Mouse (Mus musculus) kidney, postnatal 10 days (tissue): ENCODE data around the gene Tbxa2r.

Experiments used
- DNase-seq: peaks from one replicate; pipeline ENCODE4 v3.0.0; 2021; ENCODE audit warnings: mixed read lengths

Gene Tbxa2r

DNA sequence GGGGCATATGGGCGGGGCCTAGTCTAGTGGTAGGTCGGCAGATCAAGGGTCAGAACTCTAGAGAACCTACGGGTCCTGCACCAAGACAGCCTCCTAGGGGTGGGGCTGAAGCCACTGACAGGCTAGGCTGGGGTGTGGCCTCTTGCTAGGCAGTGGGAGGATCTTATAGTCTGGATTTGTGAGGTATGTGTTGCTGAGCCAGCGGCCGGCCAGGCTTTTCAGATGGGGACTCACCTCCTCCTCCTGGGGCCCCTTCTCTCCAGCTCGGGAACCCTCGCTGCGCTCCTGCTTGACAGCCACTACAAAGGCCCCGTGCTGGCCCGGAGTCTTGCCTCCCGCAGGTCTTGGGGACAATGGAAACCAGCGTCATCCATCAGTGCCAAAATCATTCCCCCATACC lies 20.6 kb downstream of the Tbxa2r start:
- peak; percentile 73 for DNase-seq

DNA sequence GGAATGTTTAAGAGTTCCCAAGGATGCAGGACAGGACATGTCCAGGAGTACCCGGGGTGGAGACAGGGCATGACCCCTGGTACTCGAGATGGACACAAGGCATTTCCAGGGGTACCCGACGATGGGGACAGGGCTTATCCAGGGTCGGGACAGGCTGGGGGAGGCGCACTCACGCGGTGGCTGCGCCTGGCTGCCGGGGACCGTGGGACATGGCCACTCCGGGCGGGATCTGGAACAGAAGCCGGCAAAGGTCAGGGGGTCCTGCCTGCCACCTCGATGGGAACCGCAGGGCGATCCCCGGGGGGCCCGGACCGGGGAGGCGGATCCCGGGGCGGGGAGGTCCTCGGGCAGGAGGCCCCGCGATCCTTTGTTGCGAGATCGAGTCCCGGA lies 21.4 kb downstream of the Tbxa2r start:
- DNase-seq = no peak

DNA sequence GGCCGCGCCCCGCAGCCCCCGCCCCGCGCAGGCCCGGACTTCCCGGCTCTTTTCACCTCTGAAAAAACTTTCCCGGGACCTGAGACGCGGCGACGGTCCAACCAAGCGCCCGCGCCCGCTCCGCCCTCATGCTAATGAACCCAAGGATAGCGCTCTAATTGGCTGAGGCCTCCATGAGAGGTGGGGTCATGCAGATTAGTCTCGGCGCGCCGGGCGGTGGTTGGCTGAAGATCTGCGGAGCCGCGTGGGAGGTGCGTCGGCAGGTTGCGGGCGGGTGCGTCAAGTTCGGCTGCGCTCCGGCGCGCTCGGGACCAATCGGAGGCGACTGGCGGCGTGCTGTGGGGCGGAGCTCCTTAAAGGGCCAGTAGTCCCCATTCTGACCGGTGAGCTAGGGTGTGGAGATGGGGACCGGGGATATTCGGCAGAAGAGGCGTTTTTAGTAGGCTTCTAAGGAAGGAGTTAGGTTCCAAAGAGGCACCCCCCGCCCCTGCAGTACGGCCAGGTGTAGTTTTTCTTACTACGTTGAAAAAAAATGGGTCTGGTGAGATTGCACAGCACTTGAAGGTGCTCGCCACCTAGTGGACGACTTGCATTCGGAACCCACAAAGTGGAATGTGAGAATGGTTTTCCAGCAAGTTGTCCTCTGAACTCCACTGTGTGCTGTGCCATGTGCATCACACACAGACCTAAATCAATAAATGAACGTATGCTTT lies 22.0 kb downstream of the Tbxa2r start, which contains the start of gene Hmg20b:
Hmg20b (minus strand) TSS at position 130 of the 713 bp plus-strand sequence.
- DNase-seq = peak; percentile 100

DNA sequence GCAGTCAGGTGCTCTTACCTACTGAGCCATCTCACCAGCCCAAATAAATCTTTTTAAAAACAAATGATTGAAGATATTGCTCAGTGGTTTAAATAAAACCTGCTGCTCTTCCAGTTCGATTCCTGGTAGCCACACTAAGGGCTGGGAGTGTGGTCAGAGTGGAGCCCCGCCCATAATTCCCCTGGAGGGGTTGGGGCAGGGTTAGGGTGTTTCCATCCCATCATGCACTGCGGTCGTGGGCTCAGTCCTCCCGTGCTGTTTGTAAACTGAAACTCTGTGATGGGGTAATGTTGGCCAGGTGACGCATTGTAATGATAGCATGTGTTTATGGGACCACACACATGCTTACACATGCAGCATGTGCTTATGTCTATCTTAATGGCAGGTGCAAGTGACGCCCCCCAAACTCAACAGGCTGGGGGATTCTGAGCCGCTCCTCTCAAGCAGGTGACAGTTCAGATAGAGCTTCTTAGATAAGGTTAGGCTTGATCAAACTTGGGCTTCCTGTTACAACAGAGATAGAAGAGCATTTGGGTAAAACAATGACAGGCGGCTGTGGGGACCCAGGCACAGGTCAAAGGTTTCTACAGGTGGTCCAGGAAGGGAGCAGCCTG lies 23.3 kb downstream of the Tbxa2r start:
- no peak for DNase-seq

DNA sequence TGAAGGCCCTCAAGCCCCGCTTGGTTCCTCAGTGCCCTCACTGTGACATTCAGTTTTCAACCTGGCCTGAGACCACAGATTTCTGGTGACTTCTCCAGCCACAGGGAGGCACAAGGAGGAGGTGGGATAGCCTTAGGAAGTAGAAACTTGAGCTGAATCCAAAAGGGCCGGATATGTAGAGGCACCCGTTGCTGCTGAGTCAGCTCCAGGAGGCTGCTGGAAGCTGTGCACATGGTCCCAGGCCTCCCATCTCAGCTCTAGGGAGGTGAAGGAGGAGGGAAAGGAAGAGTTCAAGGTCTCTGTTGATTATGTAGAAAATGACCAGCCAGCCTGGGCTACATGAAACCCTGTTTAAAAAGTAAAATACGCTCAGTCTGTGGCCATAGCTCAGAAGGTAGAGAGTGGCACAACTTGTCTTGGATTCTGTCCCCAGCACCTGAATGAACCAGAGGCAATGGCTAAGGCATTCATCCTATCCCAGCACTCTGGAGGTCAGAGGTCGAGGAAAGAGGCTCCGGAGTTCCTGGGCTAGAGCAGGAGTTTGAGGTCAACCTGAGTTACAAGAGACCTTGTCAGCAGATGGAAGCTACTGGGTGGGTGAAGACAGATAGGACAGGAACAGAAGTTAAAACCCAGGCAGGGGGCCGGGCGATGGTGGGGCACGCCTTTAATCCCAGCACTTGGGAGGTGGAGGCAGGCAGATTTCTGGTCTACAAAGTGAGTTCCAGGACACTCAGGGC lies 26.4 kb downstream of the Tbxa2r start:
- DNase-seq = no peak

DNA sequence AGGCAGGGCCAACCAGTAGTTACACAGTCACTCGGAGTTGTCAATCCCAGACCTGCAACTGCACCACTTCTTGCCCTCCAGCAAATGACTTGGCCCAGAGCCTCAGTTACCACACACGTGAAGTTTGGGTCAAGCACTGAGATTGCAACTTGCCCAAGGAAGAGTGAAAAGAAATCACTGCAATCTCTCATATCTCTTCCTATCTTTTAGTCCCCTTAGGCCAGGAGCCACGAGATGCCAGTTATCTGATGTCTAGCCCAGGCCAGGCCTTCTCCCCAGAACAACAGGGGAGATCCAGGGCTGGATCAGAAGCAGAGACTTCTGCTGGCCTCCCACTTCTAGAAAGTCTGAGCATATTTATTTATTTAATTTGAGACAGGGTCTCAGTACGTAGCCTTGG lies 27.0 kb downstream of the Tbxa2r start:
- DNase-seq = no peak

DNA sequence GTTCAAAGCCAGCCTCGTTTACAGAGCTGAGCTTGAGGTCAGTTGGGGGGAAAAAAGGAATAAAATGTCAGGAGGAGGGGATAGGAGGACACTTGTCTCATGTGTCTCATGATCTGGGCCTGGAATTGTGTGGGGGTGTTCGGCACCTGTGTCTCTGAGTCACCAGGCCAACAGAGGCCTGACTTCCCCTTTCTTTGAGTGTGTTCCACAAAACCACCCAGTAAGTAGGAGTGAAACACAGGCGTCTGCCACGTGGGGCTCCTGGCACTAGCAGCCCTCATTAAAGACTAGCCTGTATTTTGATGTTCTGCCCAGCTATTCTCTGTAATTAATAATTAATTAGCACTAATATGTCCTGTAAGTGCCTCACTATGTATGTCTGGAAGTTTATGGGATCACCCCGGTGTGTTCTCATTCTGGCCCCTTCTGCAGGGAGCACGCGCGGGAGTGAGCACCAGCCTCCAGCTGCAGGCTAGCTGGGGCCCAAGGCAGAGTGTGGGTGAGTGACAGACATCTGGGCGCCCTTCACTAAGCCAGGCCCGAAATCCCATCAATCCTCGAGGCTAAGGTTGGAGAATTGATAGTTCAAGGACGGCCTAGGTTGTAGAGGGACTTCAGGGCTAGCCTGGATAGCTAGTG lies 27.9 kb downstream of the Tbxa2r start:
- no peak for DNase-seq

DNA sequence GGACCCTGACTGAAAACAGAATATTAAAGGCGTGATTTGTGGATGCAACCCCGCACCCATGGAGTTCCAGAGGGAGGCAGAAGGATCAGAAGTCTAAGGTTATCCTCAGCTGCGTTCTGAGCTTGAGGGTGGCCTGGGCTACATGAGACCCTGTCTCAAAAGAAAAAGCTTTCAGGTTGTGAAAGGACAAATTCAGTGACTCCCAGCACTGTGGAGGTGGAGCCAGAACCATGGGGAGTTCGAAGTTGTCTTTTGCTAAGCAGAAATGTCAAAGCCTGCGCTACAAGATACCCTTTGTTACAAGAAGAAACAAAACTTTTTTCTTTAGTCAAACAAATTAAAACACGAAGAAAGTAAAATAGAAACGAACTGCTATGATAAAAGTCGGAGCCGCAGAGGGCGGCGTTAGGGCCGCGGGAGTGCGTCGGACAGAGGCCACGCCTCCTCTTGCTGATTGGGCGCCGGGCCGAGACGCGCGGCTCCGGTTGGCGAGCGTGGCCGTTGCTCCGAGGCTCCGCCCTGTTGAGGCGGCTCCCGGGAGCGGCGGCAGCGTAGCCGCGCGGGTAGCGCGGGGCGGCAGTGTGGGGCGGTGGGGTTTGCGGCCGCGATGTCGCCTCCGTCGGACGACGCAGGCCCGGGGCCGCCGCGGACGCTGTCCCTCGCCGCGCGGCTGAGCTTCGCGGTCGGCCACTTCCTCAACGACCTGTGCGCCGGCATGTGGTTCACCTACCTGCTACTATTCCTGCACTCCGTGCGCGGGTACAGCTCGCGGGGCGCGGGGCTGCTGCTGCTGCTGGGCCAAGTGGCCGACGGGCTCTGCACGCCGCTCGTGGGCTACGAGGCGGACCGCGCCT lies 28.7 kb downstream of the Tbxa2r start, which contains the start of gene Mfsd12:
Mfsd12 (plus strand) TSS at position 501 of the 854 bp plus-strand sequence.
- DNase-seq = peak; percentile 96

DNA sequence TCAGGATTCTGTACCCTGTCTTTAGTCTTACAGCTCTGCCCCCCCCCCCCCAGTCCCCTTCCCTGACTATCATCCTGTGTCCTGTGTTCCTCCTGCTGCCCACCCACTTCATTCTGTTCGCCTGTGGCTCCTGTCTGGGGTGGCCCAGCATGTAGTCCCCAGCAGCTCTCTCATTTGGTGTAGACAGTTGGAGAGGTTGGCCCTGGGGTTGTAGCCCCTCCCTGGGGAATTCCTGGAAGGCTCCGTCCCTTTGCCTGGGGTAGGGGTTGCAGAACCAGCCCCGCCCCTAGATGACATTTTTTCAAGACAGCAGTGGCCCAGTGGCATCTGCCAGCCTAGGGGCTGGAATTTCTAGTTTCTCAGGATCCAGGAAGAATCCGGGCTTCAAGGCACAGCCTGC lies 29.7 kb downstream of the Tbxa2r start:
- no peak for DNase-seq

DNA sequence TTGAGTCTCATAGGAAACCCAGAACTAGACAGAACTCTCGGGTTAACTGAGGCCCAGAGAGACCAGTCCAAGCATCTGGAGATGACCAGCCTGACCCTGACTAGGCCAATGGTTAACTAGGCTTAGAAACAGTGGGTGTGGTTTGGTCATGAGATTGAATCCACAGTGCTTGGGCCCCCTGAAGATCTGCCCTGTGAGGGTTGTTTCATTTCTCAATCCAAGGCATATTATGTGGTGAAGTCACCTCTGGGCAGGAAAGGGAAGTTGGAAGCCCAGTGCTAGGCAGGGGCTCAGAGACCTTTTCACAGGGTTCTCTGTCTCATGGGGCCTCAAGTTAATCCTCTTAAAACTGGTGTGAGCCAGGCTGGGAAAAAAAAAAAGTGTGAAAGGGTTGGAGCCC lies 30.3 kb downstream of the Tbxa2r start:
- no peak for DNase-seq

DNA sequence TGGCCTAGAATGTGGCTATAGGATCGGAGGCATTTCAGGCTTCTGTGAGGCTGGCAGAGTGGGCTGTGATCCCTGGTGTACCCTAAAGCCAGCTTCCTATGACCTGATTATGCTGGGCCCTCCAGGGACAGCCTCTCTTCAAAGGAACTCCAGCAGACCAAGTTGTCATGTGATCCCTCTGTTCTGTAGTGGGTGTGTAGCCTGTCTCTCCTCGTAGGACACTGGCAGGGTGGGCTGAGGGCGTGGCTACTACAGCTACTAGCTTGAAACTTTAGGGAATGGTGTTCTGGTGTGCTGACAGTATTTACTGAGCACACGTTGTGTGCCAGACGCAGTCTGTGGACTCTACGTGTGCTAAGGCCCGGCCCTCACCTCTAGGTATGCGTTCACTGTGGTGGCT lies 32.2 kb downstream of the Tbxa2r start:
- DNase-seq = no peak

DNA sequence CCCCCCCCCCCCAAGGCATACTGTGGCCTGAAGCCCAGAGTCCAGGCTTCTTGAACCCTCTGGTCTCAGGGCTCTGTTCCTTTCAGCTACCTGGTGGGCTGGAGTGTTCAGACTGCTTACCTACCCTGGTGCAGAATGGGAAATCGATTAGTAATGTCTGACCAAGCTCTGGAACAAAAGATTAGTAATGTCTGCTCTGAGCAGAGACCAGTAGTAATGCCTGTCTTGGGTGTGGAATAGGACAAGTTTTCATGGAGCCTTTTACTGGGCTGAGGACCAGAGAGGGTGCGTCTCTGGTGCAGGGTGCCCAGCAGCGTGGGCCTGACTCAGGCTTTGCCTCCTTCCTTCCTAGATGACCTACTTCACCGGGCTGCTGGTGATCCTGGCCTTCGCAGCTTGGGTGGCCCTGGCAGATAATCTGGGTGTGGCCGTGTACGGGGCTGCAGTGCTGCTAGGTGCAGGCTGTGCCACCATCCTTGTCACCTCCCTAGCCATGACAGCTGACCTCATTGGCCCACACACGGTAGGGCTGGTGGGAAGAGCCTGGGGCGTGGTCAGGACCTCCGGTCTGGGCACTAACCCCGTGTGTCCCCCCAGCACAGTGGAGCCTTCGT lies 33.9 kb downstream of the Tbxa2r start:
- no peak for DNase-seq

DNA sequence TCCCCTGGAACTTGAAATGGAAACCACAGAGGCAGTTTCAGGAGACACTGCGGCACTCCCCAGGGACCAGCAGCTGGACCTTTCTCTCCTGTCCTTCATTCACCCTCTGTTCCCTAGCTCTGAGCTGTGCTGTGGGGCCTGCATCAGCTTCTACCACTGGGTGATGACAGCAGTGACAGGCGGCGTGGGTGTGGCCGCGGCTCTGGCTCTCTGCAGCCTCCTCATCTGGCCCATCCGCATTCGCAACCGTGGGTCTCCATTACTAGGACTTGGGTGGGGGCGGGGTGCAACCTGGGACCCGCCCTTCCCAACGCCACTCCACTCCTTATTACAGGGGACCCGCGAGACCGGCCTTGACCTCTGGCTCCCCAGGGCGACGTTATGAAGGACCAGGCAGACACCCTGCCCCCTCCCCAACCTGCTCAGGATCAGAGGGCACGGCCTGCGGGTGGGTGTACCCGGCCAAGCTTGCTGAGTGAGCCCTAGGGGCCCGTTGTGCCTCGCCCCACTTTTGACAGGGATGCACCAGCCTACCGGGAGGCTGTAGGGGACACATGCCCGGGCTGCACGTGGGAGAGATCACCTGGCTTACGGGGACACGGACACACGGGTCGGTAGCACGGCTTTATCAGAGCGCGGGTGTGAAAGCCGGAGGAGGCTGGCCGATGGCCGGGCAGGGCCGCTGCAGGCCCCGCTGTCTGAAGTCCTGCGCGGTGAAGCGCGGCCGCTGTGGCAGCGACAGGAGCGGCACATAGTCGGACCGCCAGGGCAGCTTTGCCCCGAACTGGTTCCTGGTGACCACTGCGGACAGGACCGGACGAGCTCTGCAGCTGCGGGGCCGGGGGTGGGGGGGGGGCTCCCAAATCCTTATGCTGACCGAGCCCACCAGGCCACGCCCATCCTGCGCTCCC lies 35.2 kb downstream of the Tbxa2r start:
- peak; percentile 67 for DNase-seq

DNA sequence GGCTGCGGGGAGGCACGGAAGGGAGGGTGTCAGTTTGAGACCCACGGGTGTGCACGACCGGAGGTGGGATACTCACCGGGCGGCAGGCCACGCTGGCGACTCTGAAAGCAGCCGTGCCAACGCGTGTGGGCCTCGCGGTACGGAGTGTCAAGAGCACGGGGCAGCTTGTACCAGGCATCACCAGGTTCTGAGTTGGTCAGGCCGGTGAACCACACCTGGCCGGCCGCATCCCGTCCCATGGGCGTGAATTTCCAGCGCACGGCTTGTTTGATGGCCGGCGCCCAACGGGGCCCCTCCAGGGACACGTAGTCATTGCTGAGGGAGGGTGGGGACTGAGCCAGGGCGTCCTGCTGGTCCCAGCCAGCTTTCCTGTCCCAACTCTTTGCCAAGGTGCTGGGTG lies 36.1 kb downstream of the Tbxa2r start:
- peak; percentile 51 for DNase-seq

DNA sequence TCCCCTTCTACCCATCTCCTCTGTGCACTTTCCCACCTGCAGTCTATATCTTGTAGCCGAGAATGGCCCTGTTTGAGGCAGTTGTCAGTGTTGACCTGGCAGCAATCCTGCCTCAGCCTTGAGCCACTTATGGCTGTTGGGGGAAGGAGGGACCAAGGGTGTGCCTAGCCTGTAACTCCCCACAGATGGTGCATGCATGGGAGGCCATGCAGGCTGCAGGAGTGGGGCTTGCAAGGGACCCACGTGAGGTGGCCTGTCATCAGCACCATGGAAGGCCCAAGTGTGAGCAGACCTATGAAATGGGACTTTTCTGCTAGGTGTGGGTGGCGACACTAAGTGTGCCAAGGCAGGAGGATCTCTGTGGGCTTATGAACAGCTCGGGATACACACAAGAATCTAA lies 36.5 kb downstream of the Tbxa2r start:
- no peak for DNase-seq

DNA sequence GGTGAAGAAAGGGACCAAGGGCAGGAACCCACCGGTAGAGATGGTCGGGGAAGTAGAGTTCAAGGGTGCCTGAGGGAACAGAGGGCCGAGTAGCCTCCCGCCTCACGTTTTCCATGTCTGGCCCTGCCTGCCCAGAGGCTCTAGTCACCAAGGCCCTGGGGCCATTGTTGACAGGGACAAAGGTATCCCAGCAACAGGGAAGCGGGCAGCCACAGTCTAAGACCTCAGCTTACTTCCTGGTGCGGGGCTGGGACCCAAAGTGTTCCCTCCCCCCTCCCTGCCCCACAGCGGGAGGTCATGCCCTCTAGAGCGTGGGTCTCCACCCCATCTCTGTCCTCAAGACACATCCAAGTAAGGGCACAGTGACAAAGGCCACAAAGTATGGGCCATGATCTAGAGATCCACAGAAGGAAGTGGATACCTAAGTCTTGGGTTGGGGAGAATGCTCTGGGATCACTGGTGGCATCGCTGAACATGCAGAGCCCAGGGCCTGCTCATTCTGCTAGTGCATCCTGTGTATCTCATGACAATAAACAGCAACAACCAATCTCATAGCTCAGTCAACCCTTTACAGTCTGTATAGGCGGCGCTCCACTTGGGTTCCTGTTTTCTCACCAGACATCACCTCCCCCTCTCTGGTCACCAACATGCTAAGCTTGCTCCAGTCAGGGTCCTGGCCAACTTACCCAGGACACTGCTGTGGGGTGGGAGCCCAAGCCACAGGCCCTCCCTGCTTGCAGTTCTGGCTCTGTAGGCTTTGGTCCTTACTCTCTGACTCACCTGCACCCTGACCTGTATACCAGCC lies 37.3 kb downstream of the Tbxa2r start, which contains the start of gene 4930404N11Rik:
4930404N11Rik (minus strand) TSS at position 145 of the 805 bp plus-strand sequence.
- DNase-seq = no peak

DNA sequence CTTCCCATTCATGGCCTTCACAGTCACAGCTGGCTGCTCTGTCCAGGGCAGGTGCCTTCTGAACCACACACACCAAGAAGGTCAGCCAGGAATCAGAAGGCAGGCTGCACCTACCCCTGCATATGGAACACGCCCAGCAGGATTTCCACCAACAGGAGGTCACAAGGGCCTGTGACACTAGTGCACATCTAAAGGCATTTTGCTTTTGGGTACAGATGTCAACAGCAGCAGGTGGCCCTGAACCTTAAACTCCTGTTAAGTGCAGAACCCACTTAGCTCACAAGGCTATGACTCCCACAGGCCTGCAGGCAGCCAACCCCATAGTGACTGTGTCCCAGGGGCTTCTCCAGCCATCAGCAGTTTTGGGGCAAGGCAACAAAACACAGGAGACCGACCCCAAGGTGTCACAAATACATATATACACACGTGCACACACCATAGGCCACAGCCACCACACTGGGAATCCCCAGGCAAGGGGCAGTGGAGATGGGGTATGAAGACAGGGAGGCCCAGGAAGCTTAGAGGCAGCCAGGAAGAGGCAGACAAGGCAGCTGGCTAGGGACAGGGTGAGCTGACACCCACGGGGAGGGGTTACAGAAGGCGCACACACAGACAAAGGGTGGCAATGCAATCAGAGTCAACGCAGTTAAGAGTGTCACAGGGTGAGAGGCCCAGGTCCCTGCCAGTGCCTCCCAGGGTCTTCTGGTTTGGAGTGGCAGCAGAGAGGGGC lies 38.1 kb downstream of the Tbxa2r start:
- no peak for DNase-seq

DNA sequence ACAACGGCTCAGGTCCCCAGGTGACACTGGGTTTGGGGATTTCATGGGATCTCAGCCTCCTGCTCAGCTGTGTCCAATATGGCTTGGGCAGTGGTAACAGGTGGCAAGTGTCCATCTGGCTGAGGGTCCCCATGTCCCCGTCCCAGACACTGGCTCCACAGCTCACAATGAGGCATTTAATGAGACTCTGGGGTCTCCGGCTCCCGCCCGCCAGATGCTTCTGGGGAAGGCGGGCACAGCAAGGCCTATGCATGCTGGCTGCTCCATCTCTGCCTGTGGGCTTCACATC lies 38.6 kb downstream of the Tbxa2r start:
- DNase-seq = no peak

DNA sequence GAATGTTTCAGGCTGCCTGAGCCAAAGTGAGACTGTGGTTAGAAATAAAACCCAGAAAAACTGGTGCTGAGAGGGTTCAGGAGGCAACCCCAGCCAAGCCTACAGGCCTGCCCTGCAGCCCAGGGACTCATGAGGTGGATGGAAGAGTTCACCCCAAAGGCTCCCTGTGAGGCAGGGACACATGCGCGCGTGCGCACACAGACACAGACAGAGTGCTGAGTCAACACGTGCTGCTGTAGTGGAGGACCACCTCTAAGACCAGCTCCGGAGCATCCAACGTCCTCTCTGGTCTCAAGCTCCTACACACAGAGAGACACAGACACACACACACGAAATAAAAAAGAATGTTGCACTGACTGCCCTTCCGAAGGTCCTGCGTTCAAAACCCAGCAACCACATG lies 46.8 kb downstream of the Tbxa2r start:
- no peak for DNase-seq
